Mouse (Mus musculus) ES-E14 (cell line): ENCODE data around the gene Luc7l3. TPM values are rescaled to one million over a fixed set of nuclear protein-coding genes. Genes with fewer than 3 reads are reported as not detected.

Experiments
- DNase-seq: peaks from one replicate; pipeline ENCODE4 v3.0.0-alpha.2; 2013; ENCODE audit warnings: low read depth, low spot score
- H3K27ac ChIP-seq: 2 replicates; pipeline ENCODE4 v1.5.1; 2012; ENCODE audit warnings: low read depth, mild to moderate bottlenecking, low read length, moderate library complexity, mixed read lengths; ENCODE audit not compliant: poor library complexity, insufficient read depth, severe bottlenecking
- H3K36me3 ChIP-seq: 2 replicates; pipeline ENCODE4 v1.6.1; 2012; ENCODE audit warnings: mild to moderate bottlenecking, low read length, moderate library complexity, mixed read lengths; ENCODE audit not compliant: control insufficient read depth, poor library complexity, insufficient read depth, severe bottlenecking
- H3K4me1 ChIP-seq, 2 experiments: fragments of 150-350 bp in 1 of 2; sonication (generic) in 1 of 2; 2 replicates each; pipeline ENCODE4 v1.6.1; 2012; ENCODE audit warnings: low read length in 2 of 2, mild to moderate bottlenecking in 1 of 2, mixed read lengths in 1 of 2; ENCODE audit not compliant: control insufficient read depth in 2 of 2, insufficient read depth in 2 of 2, poor library complexity in 1 of 2
- H3K4me3 ChIP-seq, 2 experiments: fragments of 150-350 bp in 1 of 2; sonication (generic) in 1 of 2; 2 replicates each; pipeline ENCODE4 v1.5.1; 2012; ENCODE audit warnings: low read length in 2 of 2, low read depth in 1 of 2, mild to moderate bottlenecking in 1 of 2, mixed read lengths in 1 of 2; ENCODE audit not compliant: insufficient read depth in 1 of 2, poor library complexity in 1 of 2, severe bottlenecking in 1 of 2
- H3K9ac ChIP-seq: 2 replicates; pipeline ENCODE4 v1.6.1; 2012; ENCODE audit warnings: low read depth, mild to moderate bottlenecking, low read length, mixed read lengths; ENCODE audit not compliant: poor library complexity, insufficient read depth, severe bottlenecking
- H3K9me3 ChIP-seq: fragments of 150-350 bp; sonication (generic); 2 replicates; pipeline ENCODE4 v1.6.1; 2012; ENCODE audit warnings: low read depth, mild to moderate bottlenecking, low read length; ENCODE audit not compliant: control insufficient read depth, insufficient read depth
- CHD2 ChIP-seq: IDR thresholded peaks from 2 replicates; pipeline ENCODE4 v1.6.1; 2014; ENCODE audit warnings: mild to moderate bottlenecking, low read depth, low read length, inconsistent platforms
- HCFC1 ChIP-seq: IDR thresholded peaks from 2 replicates; pipeline ENCODE4 v1.6.1; 2012; ENCODE audit warnings: low read length, inconsistent platforms, borderline replicate concordance; ENCODE audit not compliant: insufficient read depth
- MAFK ChIP-seq: IDR thresholded peaks from 2 replicates; pipeline ENCODE4 v1.6.1; 2014; ENCODE audit warnings: mild to moderate bottlenecking, low read depth, low read length, inconsistent platforms; ENCODE audit not compliant: insufficient read depth
- ZC3H11A ChIP-seq: IDR thresholded peaks from 2 replicates; pipeline ENCODE4 v1.6.1; 2012; ENCODE audit warnings: low read depth, mild to moderate bottlenecking, inconsistent platforms, low read length, borderline replicate concordance
- ZNF384 ChIP-seq: IDR thresholded peaks from 2 replicates; pipeline ENCODE4 v1.6.1; 2012; ENCODE audit warnings: low read depth, low read length, inconsistent platforms
- in situ Hi-C, 2 experiments: fragments of 600-800 bp; cut with MboI; formaldehyde crosslinking; loops; one replicate each; pipeline ENCODE4 v1.15.1; 2025; ENCODE audit warnings: low sequenced_read_pairs in 2 of 2, inconsistent platforms in 1 of 2; ENCODE audit not compliant: unreplicated experiment in 2 of 2
- total RNA-seq: library from RNA; depleted of rRNA; stranded (reverse); fragments of 300-350 nt; gene quantifications from 2 replicates; pipeline ENCODE4 v1.2.3, GENCODE M21; 2012

The Luc7l3 gene
- total RNA-seq, 1 experiment = 66.8 TPM

DNA sequence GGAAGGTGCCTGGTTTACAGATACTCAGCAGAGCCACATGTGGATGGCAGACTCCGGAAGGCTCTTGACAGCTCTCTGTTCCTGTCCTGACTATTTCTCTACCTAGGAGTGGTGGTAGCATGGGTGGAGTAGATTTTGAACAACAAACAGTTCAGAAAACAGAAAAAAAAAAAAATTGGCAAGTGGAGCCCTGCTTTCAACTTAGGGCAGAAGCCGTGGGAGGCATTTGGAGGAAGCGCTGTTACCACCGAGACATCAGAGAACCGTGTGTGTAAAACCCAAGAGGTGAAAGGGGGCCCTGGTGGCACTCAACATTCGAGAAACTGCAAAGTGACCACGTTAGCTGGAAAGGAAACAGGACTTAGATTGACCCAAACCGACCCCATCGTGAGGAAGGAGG, 68.6 kb downstream of the Luc7l3 start:
- H3K9me3 ChIP-seq = no peaks in the 10 kb centered on the region
- H3K4me3 ChIP-seq = no peak overlapping the region
- no peak for DNase-seq
- no peaks in the 10 kb centered on the region; a peak in 1 of 4 replicates for H3K4me1 ChIP-seq
- no peak for TF ChIP-seq HCFC1
- no peak for TF ChIP-seq ZC3H11A
- TF ChIP-seq MAFK = no peak
- TF ChIP-seq ZNF384 = no peak
- no peak for TF ChIP-seq CHD2
- no peak overlapping the region for H3K27ac ChIP-seq
- H3K36me3 ChIP-seq = no peaks in the 10 kb centered on the region
- in situ Hi-C loops = no loop called here
- H3K9ac ChIP-seq = no peak overlapping the region

DNA sequence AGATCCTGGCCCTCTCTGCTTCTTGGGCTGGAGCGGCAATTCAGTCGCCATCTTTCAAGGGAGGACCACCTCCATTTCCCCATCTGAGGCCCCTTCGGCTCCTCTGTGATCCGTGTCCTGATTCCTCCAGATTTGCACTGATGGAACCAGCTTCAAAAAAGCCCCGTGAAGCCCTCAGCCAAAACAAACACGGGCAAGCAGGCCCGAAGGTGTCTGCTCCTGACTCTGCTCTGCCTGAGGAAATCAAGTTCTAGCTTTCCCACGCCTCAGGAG, 75.1 kb downstream of the Luc7l3 start:
- H3K36me3 ChIP-seq = no peaks in the 10 kb centered on the region
- peaks cover 4 to 10% of the 10 kb centered on the region in 2 experiments; a peak in 2 of 4 replicates for H3K4me1 ChIP-seq
- no peaks in the 10 kb centered on the region for H3K9me3 ChIP-seq
- no peak overlapping the region for H3K9ac ChIP-seq
- H3K27ac ChIP-seq = no peak overlapping the region
- in situ Hi-C loops = no loop called here
- no peak for TF ChIP-seq ZC3H11A
- TF ChIP-seq HCFC1 = no peak
- TF ChIP-seq CHD2 = no peak
- TF ChIP-seq ZNF384 = no peak
- no peak for TF ChIP-seq MAFK
- H3K4me3 ChIP-seq = no peak overlapping the region
- DNase-seq = no peak

DNA sequence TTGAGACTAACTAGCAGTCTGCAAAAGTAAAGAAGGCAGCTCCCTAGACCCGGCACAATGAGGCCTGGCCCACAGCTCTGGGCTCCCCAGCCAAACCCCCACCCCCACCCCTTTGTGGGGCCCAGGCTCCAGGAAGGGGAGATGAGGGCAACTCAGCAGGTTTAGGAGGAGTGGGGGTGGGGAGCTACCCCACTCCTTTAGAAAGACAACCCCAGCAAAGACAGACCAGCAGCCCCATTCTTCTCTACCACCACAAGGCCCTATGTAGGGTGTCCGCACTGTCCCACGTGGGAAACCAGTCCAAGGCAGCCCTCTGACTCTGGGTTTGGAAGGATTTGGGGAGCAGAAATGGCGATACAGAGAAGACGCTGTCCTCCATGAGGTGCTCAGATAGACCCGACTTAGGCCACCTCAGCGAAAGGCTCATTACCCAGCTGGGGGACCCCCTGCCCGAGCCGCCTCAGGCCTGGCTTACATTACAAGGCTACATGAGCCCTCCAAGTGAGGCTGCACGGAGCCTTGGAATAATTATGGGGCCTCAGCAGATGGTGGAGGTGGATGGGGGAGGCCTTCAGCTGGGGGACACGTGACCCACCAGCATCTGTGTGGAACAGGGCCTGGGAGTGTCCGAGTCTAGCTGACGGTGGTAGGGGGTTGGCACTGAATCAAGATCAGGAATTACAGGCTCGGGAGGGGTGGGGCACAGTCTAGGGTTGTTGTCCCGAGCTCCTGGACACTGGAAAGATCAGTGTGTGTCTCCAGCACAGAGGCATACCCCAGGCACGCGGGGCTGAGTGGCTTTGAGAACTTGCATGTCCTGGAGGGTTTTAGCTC, 75.6 kb downstream of the Luc7l3 start, which contains the start of gene Wfikkn2:
Gene Wfikkn2 (minus strand): TSS at position 51 of the 834 bp plus-strand sequence.
- Histone ChIP-seq H3K36me3 (no peaks in the 10 kb centered on the region), H3K4me1 (peaks cover 4 to 10% of the 10 kb centered on the region in 2 experiments; a peak in 2 of 4 replicates), H3K9me3 (no peaks in the 10 kb centered on the region), H3K4me3 (no peak within 1 kb of the TSS), H3K27ac (no peak within 1 kb of the TSS), H3K9ac (no peak within 1 kb of the TSS)
- no peak for DNase-seq
- in situ Hi-C loops = no loop called here
- no peak for TF ChIP-seq MAFK

DNA sequence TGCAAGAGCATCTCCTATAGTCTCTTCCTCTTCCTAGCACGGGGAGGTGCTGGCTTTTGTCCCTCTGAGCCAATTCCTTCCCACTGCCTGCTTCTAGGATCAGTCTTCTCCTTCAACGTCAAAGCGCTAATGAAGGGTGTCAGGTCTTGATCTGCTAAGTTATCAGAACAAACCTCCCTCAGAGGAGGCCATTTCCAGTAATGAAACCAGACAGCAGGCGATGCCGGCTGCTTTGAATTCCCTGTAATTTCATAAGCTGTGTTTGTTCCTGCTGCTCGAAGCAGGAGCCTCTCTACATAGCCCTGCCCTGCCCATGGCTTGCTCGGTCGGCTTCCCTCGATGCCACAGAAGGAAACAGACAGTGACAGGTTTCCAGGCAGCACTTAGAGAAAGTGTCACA, 77.4 kb downstream of the Luc7l3 start:
- in situ Hi-C loops = no loop called here
- TF ChIP-seq HCFC1 (no peak), ZNF384 (no peak), ZC3H11A (no peak), CHD2 (no peak), MAFK (no peak)
- Histone ChIP-seq H3K36me3 (no peaks in the 10 kb centered on the region), H3K27ac (no peak overlapping the region), H3K4me1 (peaks cover 8 to 10% of the 10 kb centered on the region in 2 experiments; a peak in 2 of 4 replicates), H3K9me3 (no peaks in the 10 kb centered on the region), H3K9ac (no peak overlapping the region), H3K4me3 (no peak overlapping the region)
- DNase-seq = no peak
